Mouse (Mus musculus) C2C12 (cell line): Measurements from ENCODE around the gene Eps8. TPM values are rescaled to one million over a fixed set of nuclear protein-coding genes. Genes with fewer than 3 reads are reported as not detected.
"Not testable (repeated sequence)": the region's sequence is repeated elsewhere in the genome, so short reads cannot be mapped to it uniquely, and the experiment has no call there.

Experiments
- H3K27me3 ChIP-seq: one replicate; pipeline ENCODE4 v1.6.1; 2011; ENCODE audit not compliant: control insufficient read depth, insufficient read depth, insufficient read length
- H3K36me3 ChIP-seq: one replicate; pipeline ENCODE4 v1.6.1; 2011; ENCODE audit not compliant: control insufficient read depth, insufficient read depth
- H3K4me3 ChIP-seq: one replicate; pipeline ENCODE4 v1.5.1; 2011; ENCODE audit warnings: mild to moderate bottlenecking, control low read depth; ENCODE audit not compliant: poor library complexity, insufficient read depth, severe bottlenecking
- H3K79me2 ChIP-seq: one replicate; pipeline ENCODE4 v1.6.1; 2011; ENCODE audit not compliant: control insufficient read depth, insufficient read depth
- H3K79me3 ChIP-seq: one replicate; pipeline ENCODE4 v1.6.1; 2011; ENCODE audit warnings: low read depth, control low read depth
- H3ac ChIP-seq: one replicate; pipeline ENCODE3; 2011; ENCODE audit warnings: low read depth; ENCODE audit not compliant: control insufficient read depth, insufficient read length
- CEBPB ChIP-seq: IDR thresholded peaks from one replicate; pipeline ENCODE4 v1.6.1; 2011; ENCODE audit warnings: low read depth, mild to moderate bottlenecking, control low read depth, moderate library complexity
- CTCF ChIP-seq: IDR thresholded peaks from one replicate; pipeline ENCODE4 v1.5.1; 2011; ENCODE audit not compliant: control insufficient read depth, insufficient read depth, insufficient read length
- FOSL1 ChIP-seq: IDR thresholded peaks from one replicate; pipeline ENCODE4 v1.8.0; 2011; ENCODE audit warnings: mild to moderate bottlenecking, low read length; ENCODE audit not compliant: poor library complexity, insufficient read depth, severe bottlenecking
- MAX ChIP-seq: IDR thresholded peaks from one replicate; pipeline ENCODE4 v1.6.1; 2011; ENCODE audit warnings: mild to moderate bottlenecking, control low read depth
- MYOD1 ChIP-seq: IDR thresholded peaks from one replicate; pipeline ENCODE4 v1.6.1; 2011; ENCODE audit warnings: low read depth; ENCODE audit not compliant: control insufficient read depth, insufficient read length
- MYOG ChIP-seq: IDR thresholded peaks from one replicate; pipeline ENCODE4 v1.6.1; 2011; ENCODE audit not compliant: control insufficient read depth, insufficient read length; ENCODE audit errors: extremely low read depth
- USF1 ChIP-seq: IDR thresholded peaks from one replicate; pipeline ENCODE4 v1.6.1; 2011; ENCODE audit warnings: low read depth, mild to moderate bottlenecking, control low read depth, moderate library complexity
- polyA plus RNA-seq: library from polyadenylated mRNA; unstranded; fragments of >200 nt; fragmentation: generic; extraction: Trizol; gene quantifications from one replicate; pipeline ENCODE4 v1.2.1, GENCODE M21; 2012; ENCODE audit warnings: missing spikeins

Eps8 gene
- polyA plus RNA-seq, 1 experiment = 59.9 TPM

GRCm38 (mm10) chr6:137490115-137490514 is 164.6 kb downstream of the Eps8 start:
- Histone ChIP-seq H3K27me3 (no peaks in the 10 kb centered on the region), H3ac (no peak overlapping the region), H3K79me3 (peaks cover 2% of the 10 kb centered on the region), H3K36me3 (peaks cover 75% of the 10 kb centered on the region), H3K79me2 (peaks cover 21% of the 10 kb centered on the region), H3K4me3 (no peak overlapping the region)
- TF ChIP-seq MYOD1 = no peak
- TF ChIP-seq FOSL1 = no peak
- no peak for TF ChIP-seq MYOG
- no peak for TF ChIP-seq MAX
- TF ChIP-seq CTCF = no peak
- TF ChIP-seq USF1 = no peak

DNA sequence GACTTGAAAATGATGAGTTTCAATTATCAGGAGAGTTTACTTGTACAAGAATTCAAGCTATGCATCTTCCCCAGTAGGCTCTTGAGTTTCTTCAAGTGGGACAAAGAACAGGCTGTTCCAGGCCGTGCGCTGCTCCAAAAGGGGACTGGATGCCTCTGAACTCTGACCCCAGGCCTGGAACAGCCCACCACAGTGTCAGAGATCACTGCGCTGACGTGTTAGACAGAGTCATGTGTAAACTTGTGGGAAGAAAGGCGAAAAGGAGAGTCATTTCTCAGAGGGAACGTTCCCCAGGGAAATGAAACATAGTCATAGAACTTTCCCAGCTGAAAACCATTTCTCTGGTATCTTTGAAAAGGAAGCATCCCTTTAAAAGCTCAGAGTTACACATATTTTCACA is 167.2 kb downstream of the Eps8 start:
- Histone ChIP-seq H3K27me3 (no peaks in the 10 kb centered on the region), H3K36me3 (peaks cover 85% of the 10 kb centered on the region), H3K4me3 (no peak overlapping the region), H3K79me3 (no peaks in the 10 kb centered on the region), H3K79me2 (peaks cover 17% of the 10 kb centered on the region), H3ac (no peak overlapping the region)
- TF ChIP-seq MAX (no peak), MYOG (no peak), CEBPB (no peak), MYOD1 (no peak), FOSL1 (no peak), USF1 (no peak), CTCF (no peak)

GRCm38 (mm10) chr6:137482891-137483290 is 171.8 kb downstream of the Eps8 start:
- Histone ChIP-seq H3ac (no peak overlapping the region), H3K4me3 (no peak overlapping the region), H3K79me2 (peaks cover 5% of the 10 kb centered on the region), H3K27me3 (no peaks in the 10 kb centered on the region), H3K36me3 (peaks cover 84% of the 10 kb centered on the region), H3K79me3 (no peaks in the 10 kb centered on the region)
- TF ChIP-seq CEBPB = no peak
- no peak for TF ChIP-seq CTCF
- TF ChIP-seq FOSL1 = no peak
- TF ChIP-seq MYOG = no peak
- TF ChIP-seq MAX = no peak
- TF ChIP-seq MYOD1 = no peak
- no peak for TF ChIP-seq USF1

DNA sequence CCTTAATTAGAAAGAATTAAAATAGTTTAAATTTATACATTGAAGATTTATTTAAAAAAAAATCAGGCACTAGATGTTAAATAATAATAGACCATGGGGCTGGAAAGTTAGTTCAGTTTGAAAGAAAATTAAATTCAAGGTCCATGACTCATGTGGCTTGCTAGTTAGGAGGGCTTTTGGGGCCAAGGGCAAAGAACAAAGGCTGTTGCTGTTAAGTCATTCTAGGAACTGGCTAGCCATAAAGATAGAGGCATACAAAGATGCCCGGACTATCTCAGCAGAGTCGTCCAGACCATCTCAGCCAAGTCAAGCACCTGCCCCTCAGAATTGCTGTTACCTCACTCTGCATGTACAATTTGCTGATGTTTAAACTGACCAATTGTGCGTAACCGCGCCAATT is 179.0 kb downstream of the Eps8 start:
- not testable (repeated sequence) for H3K4me3 ChIP-seq, H3K27me3 ChIP-seq, H3ac ChIP-seq, H3K79me2 ChIP-seq, H3K79me3 ChIP-seq
- peaks cover 46% of the 10 kb centered on the region for H3K36me3 ChIP-seq

- Histone ChIP-seq H3K27me3 (no peaks in the 10 kb centered on the region), H3K79me3 (no peaks in the 10 kb centered on the region), H3K4me3 (no peak overlapping the region), H3ac (no peak overlapping the region), H3K36me3 (peaks cover 24% of the 10 kb centered on the region), H3K79me2 (no peaks in the 10 kb centered on the region)
- TF ChIP-seq USF1 = no peak
- no peak for TF ChIP-seq MYOG
- no peak for TF ChIP-seq MAX
- TF ChIP-seq CEBPB = no peak
- TF ChIP-seq CTCF = no peak
- no peak for TF ChIP-seq MYOD1
Observed at GRCm38 (mm10) chr6:137473433-137473832, 181.2 kb downstream of the Eps8 start.

DNA sequence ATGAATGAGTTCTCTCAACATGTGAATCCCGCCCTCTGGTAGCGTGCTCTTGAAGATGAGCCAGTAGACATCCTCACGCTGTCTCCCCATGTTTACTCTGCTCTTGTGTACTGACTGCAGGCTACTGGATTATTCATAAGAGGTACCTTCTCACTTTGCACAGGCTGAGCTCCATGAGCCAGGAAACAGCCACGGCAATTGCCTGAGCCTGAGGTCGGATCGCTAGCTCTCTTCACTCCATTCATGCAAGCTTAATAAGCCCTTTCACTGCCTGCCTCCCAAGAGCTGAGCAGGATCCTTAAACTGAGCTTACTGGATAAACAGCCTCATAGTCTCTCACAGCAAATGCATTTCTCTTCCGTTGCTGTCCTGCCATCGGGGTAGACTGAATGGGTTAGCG is 182.5 kb downstream of the Eps8 start:
- Histone ChIP-seq H3K79me3 (no peaks in the 10 kb centered on the region), H3K79me2 (no peaks in the 10 kb centered on the region), H3K27me3 (no peaks in the 10 kb centered on the region), H3ac (no peak overlapping the region), H3K4me3 (no peak overlapping the region), H3K36me3 (peaks cover 11% of the 10 kb centered on the region)
- TF ChIP-seq FOSL1 = no peak
- no peak for TF ChIP-seq CEBPB
- TF ChIP-seq CTCF = no peak
- no peak for TF ChIP-seq MYOD1
- TF ChIP-seq MYOG = no peak
- no peak for TF ChIP-seq MAX
- no peak for TF ChIP-seq USF1
